Mouse (Mus musculus): ENCODE data around the gene Prss28. TPM values are rescaled to one million over a fixed set of nuclear protein-coding genes. Genes with fewer than 3 reads are reported as not detected.

Prss28 gene
- not detected in 2 replicates for polyA plus RNA-seq (2014; fragmentation: Nextera tagmentation; extraction: Ambion mirVana)

DNA sequence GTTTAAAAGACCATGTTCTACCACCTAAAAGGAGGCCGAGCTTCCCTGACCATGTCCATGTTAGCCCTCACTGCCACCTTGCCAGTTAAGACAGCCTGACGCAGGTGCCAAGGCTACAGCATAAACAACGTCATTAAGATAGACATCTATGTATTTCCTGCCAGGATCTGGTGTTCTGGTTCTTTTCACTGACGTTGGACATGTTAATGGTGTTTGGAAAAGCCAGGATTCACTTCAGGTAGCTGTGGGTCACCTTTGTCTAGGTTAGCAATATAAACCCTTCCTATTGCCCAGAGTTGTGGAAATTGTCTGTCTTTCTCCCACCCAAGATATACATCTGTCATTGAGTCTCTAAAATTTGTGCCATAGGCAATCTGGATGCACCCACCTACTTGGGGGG is at the start of gene Prss28:
Gene Prss28 (plus strand): TSS at position 301 of the 400 bp plus-strand sequence.
- H3K4me3 ChIP-seq (ENCODE audit: low read depth, low read length) = no peak within 1 kb of the TSS
- no peaks in the 10 kb centered on the region for H3K4me1 ChIP-seq (replicated peaks; ENCODE audit: control insufficient read depth, insufficient read depth, low read length)
- H3K27ac ChIP-seq (ENCODE audit: low read depth) = no peak within 1 kb of the TSS
- H3K36me3 ChIP-seq (ENCODE audit: control insufficient read depth, insufficient read depth, low read length) = no peaks in the 10 kb centered on the region
- H3K4me2 ChIP-seq (ENCODE audit: low read length) = no peak within 1 kb of the TSS
- no peaks in the 10 kb centered on the region for H3K27me3 ChIP-seq (replicated peaks; ENCODE audit: control insufficient read depth, insufficient read depth, low read length)
- H3K9ac ChIP-seq (ENCODE audit: low read length) = no peak within 1 kb of the TSS
- WGBS = 28% methylated on average over 4 of the region's 4 CpGs
- DNase-seq (ENCODE audit: low spot score) (no peak), ATAC-seq (replicated peaks; ENCODE audit: low FRiP score, low TSS enrichment, low read depth) (no peak)
- H3K9me3 ChIP-seq (ENCODE audit: control insufficient read depth, low read length) = no peaks in the 10 kb centered on the region

DNA sequence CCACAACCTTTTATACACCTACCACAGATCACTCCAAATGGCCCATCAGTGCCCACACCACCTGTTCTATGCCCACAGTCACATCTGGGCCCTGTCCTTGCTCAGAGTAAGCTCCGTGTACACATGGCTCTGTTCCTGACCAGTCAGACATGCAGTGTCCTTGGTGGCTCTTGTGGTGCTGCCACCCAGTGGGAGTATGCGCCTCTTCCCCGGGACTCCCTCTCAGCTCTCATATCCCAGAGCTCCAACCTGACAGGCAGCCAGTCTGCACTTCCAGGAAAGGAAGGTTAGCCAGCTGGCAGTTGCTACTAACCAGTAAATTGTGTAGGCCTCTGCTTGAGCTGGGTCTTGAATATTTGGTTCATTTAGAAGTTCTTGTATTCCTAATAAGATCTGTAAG is 44.0 kb upstream of the Prss28 start:
- Histone ChIP-seq H3K36me3 (ENCODE audit: control insufficient read depth, insufficient read depth, low read length) (peaks cover 82% of the 10 kb centered on the region), H3K9me3 (ENCODE audit: control insufficient read depth, low read length) (no peaks in the 10 kb centered on the region), H3K4me1 (replicated peaks; ENCODE audit: control insufficient read depth, insufficient read depth, low read length) (no peaks in the 10 kb centered on the region), H3K9ac (ENCODE audit: low read length) (no peak overlapping the region), H3K27ac (ENCODE audit: low read depth) (no peak overlapping the region), H3K27me3 (replicated peaks; ENCODE audit: control insufficient read depth, insufficient read depth, low read length) (no peaks in the 10 kb centered on the region), H3K4me2 (ENCODE audit: low read length) (no peak overlapping the region), H3K4me3 (ENCODE audit: low read depth, low read length) (no peak overlapping the region)
- no peak for DNase-seq (ENCODE audit: low spot score)
- ATAC-seq (replicated peaks; ENCODE audit: low FRiP score, low TSS enrichment, low read depth) = no peak
- WGBS = 78% methylated on average over 3 of the region's 3 CpGs

DNA sequence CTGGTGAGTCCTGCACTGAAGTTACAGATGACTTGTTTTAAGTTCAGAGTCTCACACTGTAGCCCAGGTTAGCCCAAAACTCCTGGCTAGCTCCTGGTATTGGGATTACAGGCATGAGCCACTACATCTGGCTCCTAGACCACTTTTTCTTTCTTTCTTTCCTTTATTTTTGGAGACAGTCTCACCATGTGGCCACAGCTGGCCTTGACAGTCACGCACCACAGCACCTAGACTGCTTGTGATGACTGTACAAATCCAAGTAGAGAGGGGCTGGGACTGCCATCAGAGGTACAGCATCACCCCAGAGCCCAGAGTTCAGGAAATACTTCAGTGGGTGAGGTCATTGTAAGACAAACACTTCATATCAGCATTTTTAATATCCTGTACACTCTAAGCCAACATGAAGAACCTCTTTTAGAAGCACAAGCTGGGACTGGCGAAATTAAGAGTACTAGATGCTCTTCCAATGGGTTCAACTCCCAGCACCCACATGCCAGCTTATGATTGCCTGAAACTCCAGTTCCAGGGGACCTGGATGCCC is 37.6 kb upstream of the Prss28 start:
- Histone ChIP-seq H3K36me3 (ENCODE audit: control insufficient read depth, insufficient read depth, low read length) (peaks cover 45% of the 10 kb centered on the region), H3K4me3 (ENCODE audit: low read depth, low read length) (peak overlapping the region; percentile 86; the same call in 1 of the 2 replicates), H3K4me1 (replicated peaks; ENCODE audit: control insufficient read depth, insufficient read depth, low read length) (peaks cover 20% of the 10 kb centered on the region), H3K4me2 (ENCODE audit: low read length) (peak overlapping the region; percentile 98), H3K9me3 (ENCODE audit: control insufficient read depth, low read length) (no peaks in the 10 kb centered on the region), H3K27ac (ENCODE audit: low read depth) (no peak overlapping the region), H3K27me3 (replicated peaks; ENCODE audit: control insufficient read depth, insufficient read depth, low read length) (no peaks in the 10 kb centered on the region), H3K9ac (ENCODE audit: low read length) (no peak overlapping the region)
- WGBS = 83% methylated on average over 2 of the region's 2 CpGs
- ATAC-seq (replicated peaks; ENCODE audit: low FRiP score, low TSS enrichment, low read depth) = no peak
- DNase-seq (ENCODE audit: low spot score) = no peak

DNA sequence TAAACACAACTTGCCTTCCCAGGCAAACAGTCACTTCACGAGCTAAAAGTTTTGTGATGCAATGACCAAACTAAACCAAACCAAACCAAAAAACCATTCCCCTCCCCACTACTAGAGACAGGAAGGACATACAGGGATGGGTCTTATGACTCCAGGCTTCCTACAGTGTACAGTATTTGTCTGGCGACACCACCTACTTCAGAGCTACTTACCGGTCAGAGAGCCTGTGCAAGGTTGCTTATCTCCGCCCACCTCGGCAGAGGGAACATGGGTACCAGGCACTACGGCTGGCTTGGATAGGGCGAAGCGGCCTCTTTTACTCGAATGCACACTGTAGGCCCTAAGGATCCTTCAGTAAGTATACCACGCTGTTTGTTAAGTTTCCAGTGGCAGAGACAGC is 36.1 kb upstream of the Prss28 start:
- Histone ChIP-seq H3K9me3 (ENCODE audit: control insufficient read depth, low read length) (no peaks in the 10 kb centered on the region), H3K4me3 (ENCODE audit: low read depth, low read length) (peak overlapping the region; percentile 86), H3K36me3 (ENCODE audit: control insufficient read depth, insufficient read depth, low read length) (peaks cover 31% of the 10 kb centered on the region), H3K27me3 (replicated peaks; ENCODE audit: control insufficient read depth, insufficient read depth, low read length) (no peaks in the 10 kb centered on the region), H3K4me1 (replicated peaks; ENCODE audit: control insufficient read depth, insufficient read depth, low read length) (peaks cover 20% of the 10 kb centered on the region), H3K27ac (ENCODE audit: low read depth) (peak overlapping the region; percentile 98), H3K9ac (ENCODE audit: low read length) (peak overlapping the region; percentile 99), H3K4me2 (ENCODE audit: low read length) (peak overlapping the region; percentile 98)
- no peak for DNase-seq (ENCODE audit: low spot score)
- WGBS = under 1% methylated on average over 10 of the region's 10 CpGs
- ATAC-seq (replicated peaks; ENCODE audit: low FRiP score, low TSS enrichment, low read depth) = no peak

DNA sequence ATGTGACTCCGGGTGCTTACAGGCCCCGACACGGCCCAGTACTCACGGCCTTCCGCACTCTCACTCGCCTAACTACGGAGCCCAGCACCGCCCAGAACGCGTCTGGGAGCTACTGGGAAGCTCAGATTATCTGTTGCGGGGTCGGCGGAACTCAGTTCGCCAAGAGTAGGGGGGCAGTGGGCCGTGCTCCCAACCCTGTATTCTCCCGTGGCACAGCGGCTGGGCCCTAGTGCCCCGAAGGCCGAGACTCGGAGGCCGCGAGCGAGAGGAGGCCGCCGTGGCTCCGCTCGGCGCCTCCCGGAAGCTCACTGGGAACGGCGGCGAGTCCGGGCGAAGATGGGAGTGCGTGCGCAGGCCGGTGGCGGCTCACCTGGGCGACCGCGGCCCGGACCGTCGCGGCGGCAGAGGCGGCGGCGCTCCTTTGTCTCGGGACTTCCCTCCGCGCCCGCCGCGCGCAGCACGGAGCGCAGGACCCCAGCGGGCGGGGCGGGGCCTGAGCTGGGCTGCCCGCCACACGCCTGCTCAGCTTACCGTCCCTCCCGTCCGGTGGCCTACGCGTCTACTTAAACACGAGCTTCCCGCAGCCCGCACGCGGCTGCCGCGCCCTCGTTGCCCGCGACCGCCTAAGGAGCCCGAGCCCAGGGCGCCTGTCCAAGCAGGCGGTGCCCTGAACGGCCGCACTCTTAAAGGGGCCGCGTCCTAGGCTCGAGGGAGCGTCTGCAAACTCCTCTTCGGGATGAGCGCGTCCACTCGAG is 35.3 kb upstream of the Prss28 start:
- Histone ChIP-seq H3K27ac (ENCODE audit: low read depth) (peak overlapping the region; percentile 98), H3K4me2 (ENCODE audit: low read length) (peak overlapping the region; percentile 98), H3K4me3 (ENCODE audit: low read depth, low read length) (peak overlapping the region; percentile 86), H3K4me1 (replicated peaks; ENCODE audit: control insufficient read depth, insufficient read depth, low read length) (peaks cover 20% of the 10 kb centered on the region), H3K9ac (ENCODE audit: low read length) (peak overlapping the region; percentile 99), H3K9me3 (ENCODE audit: control insufficient read depth, low read length) (no peaks in the 10 kb centered on the region), H3K36me3 (ENCODE audit: control insufficient read depth, insufficient read depth, low read length) (peaks cover 23% of the 10 kb centered on the region), H3K27me3 (replicated peaks; ENCODE audit: control insufficient read depth, insufficient read depth, low read length) (no peaks in the 10 kb centered on the region)
- ATAC-seq (replicated peaks; ENCODE audit: low FRiP score, low TSS enrichment, low read depth) (peak; percentile 95), DNase-seq (ENCODE audit: low spot score) (no peak)
- under 1% methylated on average over 85 of the region's 92 CpGs for WGBS

DNA sequence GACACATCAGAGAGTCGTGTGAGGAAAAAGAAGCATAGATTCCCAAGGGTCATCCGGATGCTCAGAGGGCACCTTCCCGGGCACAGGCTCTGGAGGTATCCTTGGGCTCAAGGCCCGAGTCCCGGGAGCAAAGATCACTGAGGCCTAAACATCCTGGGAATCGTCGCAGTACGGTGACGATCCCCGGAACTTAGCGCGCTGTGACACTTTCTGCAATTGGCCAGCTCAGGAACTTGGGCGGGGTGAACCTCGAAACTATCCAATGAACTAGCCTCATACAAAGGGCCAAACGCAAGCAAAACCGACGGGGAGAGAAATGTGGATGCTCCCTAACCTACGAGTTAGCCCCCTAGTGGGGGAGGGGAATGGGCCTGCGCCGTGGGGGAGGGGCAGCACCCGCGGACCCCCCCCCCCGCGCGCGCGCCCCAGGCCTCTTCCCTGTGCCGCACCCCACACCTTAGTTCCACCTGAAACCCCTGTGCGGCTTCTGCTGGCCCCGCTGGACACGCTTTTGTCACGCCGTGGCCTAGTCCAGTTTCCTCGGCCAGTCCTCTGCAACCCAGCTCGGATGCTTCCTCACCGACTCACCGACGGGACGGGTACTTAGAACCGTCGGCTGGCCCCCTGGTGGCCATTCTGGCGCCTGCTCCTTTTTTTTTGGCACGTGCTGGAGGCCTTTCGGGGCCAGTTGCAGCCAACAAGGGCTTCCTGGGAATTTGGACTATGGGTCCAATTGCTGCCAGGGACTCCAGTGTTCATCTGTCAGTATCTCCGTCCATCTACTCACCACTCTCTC is 34.5 kb upstream of the Prss28 start:
- Histone ChIP-seq H3K4me1 (replicated peaks; ENCODE audit: control insufficient read depth, insufficient read depth, low read length) (peaks cover 20% of the 10 kb centered on the region), H3K27ac (ENCODE audit: low read depth) (peak overlapping the region; percentile 98), H3K36me3 (ENCODE audit: control insufficient read depth, insufficient read depth, low read length) (peaks cover 15% of the 10 kb centered on the region), H3K4me3 (ENCODE audit: low read depth, low read length) (peak overlapping the region; percentile 86), H3K9ac (ENCODE audit: low read length) (peak overlapping the region; percentile 99), H3K4me2 (ENCODE audit: low read length) (peak overlapping the region; percentile 42), H3K27me3 (replicated peaks; ENCODE audit: control insufficient read depth, insufficient read depth, low read length) (no peaks in the 10 kb centered on the region), H3K9me3 (ENCODE audit: control insufficient read depth, low read length) (no peaks in the 10 kb centered on the region)
- peak; percentile 95 for ATAC-seq (replicated peaks; ENCODE audit: low FRiP score, low TSS enrichment, low read depth)
- under 1% methylated on average over 41 of the region's 45 CpGs for WGBS
- peak; percentile 100 for DNase-seq (ENCODE audit: low spot score)

DNA sequence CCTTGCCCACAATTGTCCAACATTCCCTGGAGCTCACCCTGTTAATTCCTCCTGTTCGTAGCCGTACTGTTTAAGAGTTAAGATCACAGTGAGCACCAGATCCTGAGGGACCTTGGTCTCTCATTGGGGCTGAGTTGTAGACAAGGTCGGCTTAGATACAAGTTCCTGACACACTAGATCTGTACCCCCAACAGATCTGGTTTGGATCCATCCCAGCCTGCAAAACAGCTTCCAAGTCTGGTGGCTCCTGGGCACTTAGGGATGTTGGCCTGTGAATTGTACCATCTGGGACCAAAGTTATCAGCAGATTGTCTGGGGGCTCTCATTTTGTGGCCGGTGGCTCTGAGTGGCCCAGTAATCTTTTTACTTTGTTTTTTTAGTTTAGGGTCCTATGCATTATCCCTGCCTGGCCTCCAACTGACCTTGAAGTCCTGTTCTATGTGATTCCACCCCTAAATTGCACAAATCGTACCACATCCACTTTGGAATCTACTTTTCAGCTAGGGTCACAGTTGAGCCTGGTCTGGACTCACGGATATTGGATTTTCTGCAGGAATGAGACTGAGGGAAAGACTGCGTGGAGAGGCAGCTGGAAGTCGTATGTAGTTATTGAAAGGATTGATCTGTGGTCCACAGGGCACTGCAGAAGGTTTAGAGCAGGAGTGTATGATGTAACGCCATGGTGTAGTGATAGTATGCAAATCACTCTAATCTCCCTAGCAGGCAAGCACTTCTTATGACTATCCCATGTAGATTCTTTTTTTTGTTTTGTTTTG is 33.7 kb upstream of the Prss28 start, which contains the start of gene Ube2i:
Gene Ube2i (minus strand): TSS at position 52 of the 776 bp plus-strand sequence.
- Histone ChIP-seq H3K4me3 (ENCODE audit: low read depth, low read length) (peak within 1 kb of the TSS; percentile 86), H3K9ac (ENCODE audit: low read length) (peak within 1 kb of the TSS; percentile 99), H3K4me1 (replicated peaks; ENCODE audit: control insufficient read depth, insufficient read depth, low read length) (peaks cover 20% of the 10 kb centered on the region), H3K9me3 (ENCODE audit: control insufficient read depth, low read length) (no peaks in the 10 kb centered on the region), H3K27ac (ENCODE audit: low read depth) (peak within 1 kb of the TSS; percentile 98), H3K27me3 (replicated peaks; ENCODE audit: control insufficient read depth, insufficient read depth, low read length) (no peaks in the 10 kb centered on the region), H3K4me2 (ENCODE audit: low read length) (peak within 1 kb of the TSS; percentile 42), H3K36me3 (ENCODE audit: control insufficient read depth, insufficient read depth, low read length) (peaks cover 6% of the 10 kb centered on the region; the same call in 1 of the 2 replicates)
- no peak for DNase-seq (ENCODE audit: low spot score)
- 83% methylated on average over 9 of the region's 9 CpGs for WGBS
- no peak for ATAC-seq (replicated peaks; ENCODE audit: low FRiP score, low TSS enrichment, low read depth)

DNA sequence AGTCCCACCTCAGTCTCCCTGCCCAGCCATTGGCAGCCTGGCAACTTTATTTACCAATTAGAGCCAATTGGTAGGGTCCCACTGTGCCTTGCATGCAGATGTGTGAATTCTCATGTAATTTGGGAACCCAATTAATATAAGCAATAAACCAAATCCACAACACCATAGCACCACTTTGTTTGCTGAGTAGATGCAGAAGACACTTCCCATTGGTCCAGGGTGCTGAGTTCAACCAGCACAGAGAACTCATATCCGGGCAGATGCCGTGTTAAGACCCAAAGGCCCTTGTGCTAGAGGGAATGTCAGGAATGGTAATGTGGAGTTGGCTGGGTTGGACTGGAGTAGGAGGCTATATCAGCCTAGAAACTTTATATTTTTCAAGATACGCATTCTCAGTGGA is 32.6 kb upstream of the Prss28 start:
- ATAC-seq (replicated peaks; ENCODE audit: low FRiP score, low TSS enrichment, low read depth) (no peak), DNase-seq (ENCODE audit: low spot score) (no peak)
- no peak overlapping the region for H3K9ac ChIP-seq (ENCODE audit: low read length)
- no peaks in the 10 kb centered on the region for H3K9me3 ChIP-seq (ENCODE audit: control insufficient read depth, low read length)
- H3K36me3 ChIP-seq (ENCODE audit: control insufficient read depth, insufficient read depth, low read length) = no peaks in the 10 kb centered on the region
- WGBS = 96% methylated on average over 3 of the region's 3 CpGs
- H3K4me2 ChIP-seq (ENCODE audit: low read length) = no peak overlapping the region
- no peak overlapping the region for H3K4me3 ChIP-seq (ENCODE audit: low read depth, low read length)
- H3K27me3 ChIP-seq (replicated peaks; ENCODE audit: control insufficient read depth, insufficient read depth, low read length) = no peaks in the 10 kb centered on the region
- H3K27ac ChIP-seq (ENCODE audit: low read depth) = no peak overlapping the region
- H3K4me1 ChIP-seq (replicated peaks; ENCODE audit: control insufficient read depth, insufficient read depth, low read length) = peaks cover 19% of the 10 kb centered on the region

All from intestine, embryonic 14.5 days (tissue).